Mouse (Mus musculus): Measurements from ENCODE around the gene Gsk3b.

DNA sequence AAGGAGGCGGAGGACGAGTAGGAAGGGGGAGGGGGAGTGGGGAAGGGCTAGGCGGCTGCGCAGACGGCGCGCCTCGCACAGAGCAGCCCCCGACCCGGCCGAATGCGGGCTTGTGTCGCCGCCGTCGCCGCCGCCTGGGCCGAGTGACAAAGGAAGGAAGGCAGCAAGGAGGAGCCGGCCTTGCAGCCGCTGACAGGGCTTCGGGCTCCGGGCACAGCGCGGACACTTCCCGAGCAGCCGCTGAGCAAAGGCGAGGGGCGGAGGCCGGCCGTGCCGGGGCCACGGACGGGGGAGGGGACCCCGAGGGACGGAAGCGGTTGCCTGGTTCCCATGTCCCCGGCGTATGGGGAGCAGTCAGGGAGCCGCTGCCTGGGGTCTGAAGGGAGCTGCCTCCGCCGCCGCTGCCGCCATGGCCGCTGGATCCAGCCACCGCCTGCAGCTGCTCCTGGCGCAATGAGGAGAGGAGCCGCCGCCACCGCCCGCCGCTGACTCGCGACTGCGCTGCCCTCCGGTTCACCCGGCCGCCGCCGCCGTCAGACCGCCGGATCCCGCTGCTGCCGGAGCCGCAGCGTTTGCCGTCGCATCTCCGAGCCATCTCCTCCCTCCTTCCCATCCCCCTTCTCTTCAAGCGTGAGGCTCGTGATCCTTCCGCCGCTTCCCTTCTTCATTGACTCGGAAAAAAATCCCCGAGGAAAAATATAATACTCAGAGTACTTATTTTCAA, 808 bp downstream of the Gsk3b start:
- TF ChIP-seq CTCF (IDR thresholded peaks at IDR 0.05; ENCODE audit: low read depth, low read length), result no peak
- no peak for TF ChIP-seq TAL1 (conservative IDR thresholded peaks at IDR 0.05; ENCODE audit: low read depth, low read length)
- no peak for TF ChIP-seq GATA1 (IDR thresholded peaks at IDR 0.05; ENCODE audit: borderline replicate concordance, low read length)
- TF ChIP-seq GATA2 (IDR thresholded peaks at IDR 0.05; ENCODE audit: borderline replicate concordance, low read depth, low read length), result no peak
- TF ChIP-seq POLR2AphosphoS5 (IDR thresholded peaks at IDR 0.05; ENCODE audit: insufficient replicate concordance, low read depth, low read length), result no peak
